Mouse (Mus musculus): ENCODE data around the gene Shkbp1. TPM values are rescaled to one million over a fixed set of nuclear protein-coding genes. Genes with fewer than 3 reads are reported as not detected.

Gene Shkbp1
- total RNA-seq, 1 experiment = 28.8 TPM

DNA sequence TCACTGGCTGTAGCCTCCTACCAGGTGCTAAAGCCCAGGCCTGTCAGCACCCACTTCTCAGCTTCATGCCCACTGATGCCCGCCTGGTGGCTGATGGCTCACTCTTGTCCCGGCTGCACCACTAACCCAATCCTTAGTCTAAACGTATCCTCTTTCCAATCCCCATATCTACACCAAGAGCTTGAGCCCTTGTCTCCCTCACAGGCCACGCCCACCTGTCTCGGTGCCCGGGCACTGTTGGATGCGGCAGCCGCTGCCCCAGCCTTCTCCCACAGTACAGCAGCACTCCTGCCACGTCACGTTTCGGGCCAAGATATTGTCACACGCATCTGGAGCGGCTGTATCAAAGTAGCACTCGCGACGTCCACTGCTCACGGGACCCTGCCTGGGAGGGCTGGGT, 45.5 kb downstream of the Shkbp1 start:
- in situ Hi-C loops (cut with MboI; ENCODE audit: low sequenced_read_pairs in 2 of 2, unreplicated experiment in 2 of 2) = no loop called here
- peak overlapping the region; percentile 64 for H3K4me3 ChIP-seq (ENCODE audit: insufficient read depth in 1 of 2, low read depth in 1 of 2, low read length in 2 of 2, poor library complexity in 1 of 2, severe bottlenecking in 1 of 2)
- DNase-seq (ENCODE audit: low read depth, low spot score) = no peak
- peak overlapping the region; percentile 74 for H3K9ac ChIP-seq (ENCODE audit: insufficient read depth, low read depth, low read length, poor library complexity, severe bottlenecking)
- peak overlapping the region; percentile 98 for H3K27ac ChIP-seq (ENCODE audit: insufficient read depth, low read depth, low read length, poor library complexity, severe bottlenecking)
- TF ChIP-seq HCFC1 (IDR thresholded peaks at IDR 0.05; ENCODE audit: borderline replicate concordance, insufficient read depth, low read length) = 0 out of 2 replicates have a peak, but pooled peaks have one; percentile 18
- no peak for TF ChIP-seq ZC3H11A (IDR thresholded peaks at IDR 0.05; ENCODE audit: borderline replicate concordance, low read depth, low read length)
- H3K36me3 ChIP-seq (ENCODE audit: control insufficient read depth, insufficient read depth, low read length, poor library complexity, severe bottlenecking) = peaks cover 21% of the 10 kb centered on the region
- H3K9me3 ChIP-seq (ENCODE audit: control insufficient read depth, insufficient read depth, low read depth, low read length) = peaks cover 1% of the 10 kb centered on the region; the same call in 1 of the 2 replicates
- H3K4me1 ChIP-seq (ENCODE audit: control insufficient read depth in 2 of 2, insufficient read depth in 2 of 2, low read length in 2 of 2, poor library complexity in 1 of 2) = peaks cover 7 to 9% of the 10 kb centered on the region in 2 experiments

DNA sequence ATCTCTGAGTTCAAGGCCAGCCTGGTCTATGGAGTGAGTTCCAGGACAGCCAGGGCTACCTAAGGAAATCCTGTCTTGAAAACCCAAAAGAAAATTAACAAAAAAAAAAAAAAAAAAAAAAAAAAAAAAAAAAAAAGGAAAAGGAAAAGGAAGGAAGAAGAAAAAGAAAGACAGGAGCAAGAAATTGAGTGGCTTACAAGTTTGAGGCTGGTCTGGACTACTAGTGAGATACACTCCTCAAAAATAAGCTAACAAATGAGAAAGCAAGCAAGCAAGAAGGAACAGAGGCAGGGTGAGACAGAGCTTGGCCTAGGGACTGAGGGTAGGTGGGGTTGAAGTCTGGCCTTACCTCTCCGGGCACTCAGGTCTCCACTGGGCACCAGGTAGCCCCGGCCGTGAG, 46.0 kb downstream of the Shkbp1 start:
- peaks cover 7 to 14% of the 10 kb centered on the region in 2 experiments for H3K4me1 ChIP-seq (ENCODE audit: control insufficient read depth in 2 of 2, insufficient read depth in 2 of 2, low read length in 2 of 2, poor library complexity in 1 of 2)
- TF ChIP-seq ZNF384 (IDR thresholded peaks at IDR 0.05; ENCODE audit: low read depth, low read length) (peak; percentile 91), CHD2 (IDR thresholded peaks at IDR 0.05; ENCODE audit: low read depth, low read length) (no peak), HCFC1 (IDR thresholded peaks at IDR 0.05; ENCODE audit: borderline replicate concordance, insufficient read depth, low read length) (no peak), ZC3H11A (IDR thresholded peaks at IDR 0.05; ENCODE audit: borderline replicate concordance, low read depth, low read length) (no peak)
- H3K4me3 ChIP-seq (ENCODE audit: insufficient read depth in 1 of 2, low read depth in 1 of 2, low read length in 2 of 2, poor library complexity in 1 of 2, severe bottlenecking in 1 of 2) = peak overlapping the region; percentile 64
- DNase-seq (ENCODE audit: low read depth, low spot score) = no peak
- in situ Hi-C loops (cut with MboI; ENCODE audit: low sequenced_read_pairs in 2 of 2, unreplicated experiment in 2 of 2) = no loop called here
- peaks cover 1% of the 10 kb centered on the region; the same call in 1 of the 2 replicates for H3K9me3 ChIP-seq (ENCODE audit: control insufficient read depth, insufficient read depth, low read depth, low read length)
- peak overlapping the region; percentile 81 for H3K9ac ChIP-seq (ENCODE audit: insufficient read depth, low read depth, low read length, poor library complexity, severe bottlenecking)
- peak overlapping the region; percentile 98 for H3K27ac ChIP-seq (ENCODE audit: insufficient read depth, low read depth, low read length, poor library complexity, severe bottlenecking)
- peaks cover 24% of the 10 kb centered on the region for H3K36me3 ChIP-seq (ENCODE audit: control insufficient read depth, insufficient read depth, low read length, poor library complexity, severe bottlenecking)

GRCm38 (mm10) chr7:27308821-27309549, 46.8 kb downstream of the Shkbp1 start:
- in situ Hi-C loops (cut with MboI; ENCODE audit: low sequenced_read_pairs in 2 of 2, unreplicated experiment in 2 of 2) = no loop called here
- DNase-seq (ENCODE audit: low read depth, low spot score) = no peak
- peaks cover 21% of the 10 kb centered on the region for H3K36me3 ChIP-seq (ENCODE audit: control insufficient read depth, insufficient read depth, low read length, poor library complexity, severe bottlenecking)
- peak overlapping the region; percentile 98 for H3K27ac ChIP-seq (ENCODE audit: insufficient read depth, low read depth, low read length, poor library complexity, severe bottlenecking)
- H3K4me3 ChIP-seq (ENCODE audit: insufficient read depth in 1 of 2, low read depth in 1 of 2, low read length in 2 of 2, poor library complexity in 1 of 2, severe bottlenecking in 1 of 2) = peak overlapping the region; percentile 64
- H3K4me1 ChIP-seq (ENCODE audit: control insufficient read depth in 2 of 2, insufficient read depth in 2 of 2, low read length in 2 of 2, poor library complexity in 1 of 2) = peaks cover 7 to 14% of the 10 kb centered on the region in 2 experiments
- H3K9me3 ChIP-seq (ENCODE audit: control insufficient read depth, insufficient read depth, low read depth, low read length) = no peaks in the 10 kb centered on the region
- H3K9ac ChIP-seq (ENCODE audit: insufficient read depth, low read depth, low read length, poor library complexity, severe bottlenecking) = peak overlapping the region; percentile 81
- no peak for TF ChIP-seq ZNF384 (IDR thresholded peaks at IDR 0.05; ENCODE audit: low read depth, low read length)
- TF ChIP-seq HCFC1 (IDR thresholded peaks at IDR 0.05; ENCODE audit: borderline replicate concordance, insufficient read depth, low read length) = 0 out of 2 replicates have a peak, but pooled peaks have one; percentile 29

DNA sequence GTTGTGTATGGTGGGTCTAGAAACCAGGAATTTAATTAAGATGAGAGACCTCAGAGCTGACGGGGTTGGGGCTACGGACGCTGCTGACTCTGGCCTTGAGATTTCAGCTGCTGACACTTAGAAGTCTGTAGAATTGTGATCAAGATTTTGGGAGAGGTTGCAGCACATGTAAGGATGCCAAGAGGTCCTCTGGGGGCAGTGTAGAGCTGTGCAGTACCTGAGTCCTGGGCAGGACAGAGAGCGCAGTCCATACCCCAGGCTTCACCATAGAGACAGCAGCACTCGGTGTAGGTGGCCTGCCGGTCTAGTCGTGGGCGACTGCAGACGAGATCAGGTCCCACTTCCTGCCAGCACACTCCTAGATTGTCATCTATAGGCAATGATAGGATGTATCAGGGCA, 48.3 kb downstream of the Shkbp1 start:
- in situ Hi-C loops (cut with MboI; ENCODE audit: low sequenced_read_pairs in 2 of 2, unreplicated experiment in 2 of 2) = no loop called here
- TF ChIP-seq HCFC1 (IDR thresholded peaks at IDR 0.05; ENCODE audit: borderline replicate concordance, insufficient read depth, low read length) = no peak
- no peak for TF ChIP-seq ZNF384 (IDR thresholded peaks at IDR 0.05; ENCODE audit: low read depth, low read length)
- TF ChIP-seq MAFK (IDR thresholded peaks at IDR 0.05; ENCODE audit: insufficient read depth, low read depth, low read length) = no peak
- no peak for TF ChIP-seq CHD2 (IDR thresholded peaks at IDR 0.05; ENCODE audit: low read depth, low read length)
- TF ChIP-seq ZC3H11A (IDR thresholded peaks at IDR 0.05; ENCODE audit: borderline replicate concordance, low read depth, low read length) = no peak
- H3K27ac ChIP-seq (ENCODE audit: insufficient read depth, low read depth, low read length, poor library complexity, severe bottlenecking) = peak overlapping the region; percentile 97
- peaks cover 8 to 16% of the 10 kb centered on the region in 2 experiments for H3K4me1 ChIP-seq (ENCODE audit: control insufficient read depth in 2 of 2, insufficient read depth in 2 of 2, low read length in 2 of 2, poor library complexity in 1 of 2)
- no peak for DNase-seq (ENCODE audit: low read depth, low spot score)
- H3K4me3 ChIP-seq (ENCODE audit: insufficient read depth in 1 of 2, low read depth in 1 of 2, low read length in 2 of 2, poor library complexity in 1 of 2, severe bottlenecking in 1 of 2) = peak overlapping the region in 1 of 2 experiments; percentile 57; a peak in 2 of 4 replicates
- peaks cover 14% of the 10 kb centered on the region for H3K36me3 ChIP-seq (ENCODE audit: control insufficient read depth, insufficient read depth, low read length, poor library complexity, severe bottlenecking)
- H3K9ac ChIP-seq (ENCODE audit: insufficient read depth, low read depth, low read length, poor library complexity, severe bottlenecking) = peak overlapping the region; percentile 72
- no peaks in the 10 kb centered on the region for H3K9me3 ChIP-seq (ENCODE audit: control insufficient read depth, insufficient read depth, low read depth, low read length)

Data from ES-E14 (cell line).